Mouse (Mus musculus) liver, adult 2 months (tissue): ENCODE results near the gene Sipa1l3.

Source experiments
- CTCF ChIP-seq: fragments of 200-500 bp; IDR thresholded peaks from 2 replicates; pipeline ENCODE4 v1.5.1; 2011; ENCODE audit warnings: low read depth, low read length, control low read depth
- POLR2A ChIP-seq: fragments of 200-500 bp; IDR thresholded peaks from 2 replicates; pipeline ENCODE4 v1.6.1; 2011; ENCODE audit warnings: low read length, control low read depth; ENCODE audit not compliant: insufficient read depth; ENCODE audit errors: extremely low read depth

DNA sequence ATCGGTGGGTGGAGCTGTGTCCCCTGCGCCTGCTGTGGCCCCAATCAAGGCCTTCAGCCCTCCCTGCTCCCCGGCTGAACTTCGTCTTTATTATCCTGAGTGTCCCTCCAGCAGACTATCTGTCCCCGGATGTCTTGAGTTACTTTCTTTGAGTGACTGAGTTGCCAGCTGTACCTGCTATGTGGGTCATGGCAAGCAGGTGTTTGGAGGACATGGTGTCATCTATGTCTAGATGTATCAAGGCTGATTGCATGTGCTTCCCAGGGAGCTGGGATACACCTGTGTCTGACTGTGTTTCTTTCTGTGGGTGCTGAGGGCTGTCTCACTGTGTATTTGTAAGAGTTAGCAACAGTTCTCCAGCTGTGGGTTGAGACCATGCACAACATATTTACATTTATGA is 208.7 kb downstream of the Sipa1l3 start:
- TF ChIP-seq CTCF (no peak), POLR2A (no peak)
